Mouse (Mus musculus): ENCODE data around the gene Slc13a5.

The Slc13a5 gene

GRCm38 (mm10) chr11:72265483-72265882, 1.5 kb downstream of the Slc13a5 start:
- DNase-seq, result peak; percentile 4 to 7

DNA sequence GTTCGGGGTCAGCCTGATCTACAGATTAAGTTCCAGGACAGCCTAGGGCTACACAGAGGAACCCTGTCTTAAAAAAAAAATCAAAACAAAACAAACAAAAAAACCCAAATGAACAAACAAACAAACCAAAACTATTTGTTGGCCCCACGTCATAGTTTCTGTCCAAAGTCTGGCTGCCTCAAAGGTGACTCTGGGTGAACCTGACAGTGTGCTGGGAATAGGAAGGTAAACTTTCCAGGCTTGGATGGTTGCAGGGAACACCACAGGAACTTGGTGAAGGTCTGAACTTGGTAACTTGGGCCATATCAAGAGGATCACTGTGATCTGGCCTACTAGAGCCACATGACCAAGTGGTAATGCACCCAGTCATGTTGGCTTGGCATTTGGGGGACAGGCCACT, 10.6 kb downstream of the Slc13a5 start:
- DNase-seq, result no peak

DNA sequence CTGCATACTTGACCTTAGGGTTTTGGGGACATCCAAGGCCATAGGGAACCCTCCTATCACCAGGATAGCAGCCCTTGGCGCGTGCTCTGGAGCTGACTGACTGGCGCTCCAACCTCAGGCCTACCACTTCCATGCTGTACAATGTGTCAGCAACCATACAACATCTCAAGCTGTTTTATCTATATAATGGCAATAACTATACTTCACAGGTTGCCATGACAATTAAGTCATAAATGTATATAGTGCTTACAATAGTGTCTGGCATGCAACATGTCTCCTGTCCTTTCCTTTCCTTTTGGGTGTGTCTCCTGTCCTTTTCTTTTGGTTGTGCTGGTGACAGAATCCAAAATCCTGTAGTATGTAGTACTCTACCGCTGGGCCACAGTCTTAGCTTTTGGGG, 11.4 kb downstream of the Slc13a5 start:
- DNase-seq, result no peak

DNA sequence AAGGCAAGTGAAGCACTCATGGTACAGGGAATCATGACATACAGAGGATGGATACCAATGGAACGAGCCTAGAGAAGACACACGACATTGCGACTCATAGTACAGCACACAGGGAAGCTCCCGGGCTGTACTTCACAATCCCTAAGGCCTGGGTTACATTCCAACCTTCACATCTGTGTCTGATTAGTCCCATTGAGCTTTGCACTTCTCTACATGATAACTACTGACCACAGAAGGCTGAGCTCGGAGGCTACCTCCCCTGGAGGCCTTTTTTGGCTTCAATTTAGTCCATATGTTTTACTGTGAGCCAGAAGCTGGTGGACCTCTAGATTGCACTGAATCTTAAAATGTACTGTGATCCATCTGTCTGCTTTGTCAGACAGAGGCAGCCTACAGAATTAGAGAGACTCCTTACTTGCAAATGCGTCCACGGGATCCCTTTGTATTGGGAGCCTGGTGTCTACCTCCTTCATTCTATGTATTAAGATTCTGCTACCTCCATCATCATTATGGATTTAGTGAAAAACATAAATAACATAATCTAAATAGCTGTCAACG, 21.7 kb downstream of the Slc13a5 start:
- no peak for DNase-seq

GRCm38 (mm10) chr11:72240062-72240860, 26.8 kb downstream of the Slc13a5 start:
- no peak for DNase-seq

- DNase-seq, result peak; percentile 6 to 12
Measured at GRCm38 (mm10) chr11:72234013-72234412, 33.0 kb downstream of the Slc13a5 start.

DNA sequence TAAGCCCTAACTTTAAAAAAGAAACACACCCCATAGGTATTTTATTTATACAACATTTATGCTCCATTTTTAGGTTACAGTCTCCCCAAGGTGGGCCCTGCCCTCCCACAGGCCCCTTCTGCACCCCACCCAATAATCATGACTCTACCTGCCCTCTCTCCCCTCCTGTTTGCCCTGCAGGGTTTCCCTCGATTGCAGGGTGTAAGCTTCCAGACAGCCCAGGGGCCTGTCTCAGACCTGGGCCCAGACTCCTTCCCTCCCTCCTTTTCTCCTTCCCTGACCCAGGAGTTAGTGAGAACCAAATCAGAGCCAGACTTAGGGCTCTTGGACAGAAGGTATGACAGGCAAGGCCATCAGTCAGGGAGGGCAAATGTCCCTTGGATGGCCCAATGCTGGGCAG, 34.0 kb downstream of the Slc13a5 start:
- DNase-seq, result no peak

DNA sequence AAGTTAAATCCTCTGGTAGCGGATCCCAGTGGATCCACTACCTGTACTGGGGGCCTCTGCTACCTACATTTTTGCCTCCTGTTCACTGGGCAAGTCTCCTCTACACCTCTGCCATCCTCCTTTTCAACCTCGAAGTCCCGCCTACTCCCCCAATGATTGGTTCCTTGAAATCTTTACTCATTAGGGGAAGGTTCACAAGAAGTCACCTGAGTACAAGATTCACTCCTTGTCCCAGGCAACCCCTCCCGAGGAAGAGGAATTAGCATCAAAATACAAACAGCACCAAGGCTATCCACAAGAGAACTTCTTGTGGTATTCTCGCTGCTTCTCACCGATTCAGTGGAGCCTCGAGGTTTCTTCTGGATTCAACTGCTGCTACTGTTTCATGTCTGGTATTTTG, 35.0 kb downstream of the Slc13a5 start:
- DNase-seq, result no peak

- no peak for DNase-seq
Measured at GRCm38 (mm10) chr11:72228513-72228912, 38.5 kb downstream of the Slc13a5 start.

DNA sequence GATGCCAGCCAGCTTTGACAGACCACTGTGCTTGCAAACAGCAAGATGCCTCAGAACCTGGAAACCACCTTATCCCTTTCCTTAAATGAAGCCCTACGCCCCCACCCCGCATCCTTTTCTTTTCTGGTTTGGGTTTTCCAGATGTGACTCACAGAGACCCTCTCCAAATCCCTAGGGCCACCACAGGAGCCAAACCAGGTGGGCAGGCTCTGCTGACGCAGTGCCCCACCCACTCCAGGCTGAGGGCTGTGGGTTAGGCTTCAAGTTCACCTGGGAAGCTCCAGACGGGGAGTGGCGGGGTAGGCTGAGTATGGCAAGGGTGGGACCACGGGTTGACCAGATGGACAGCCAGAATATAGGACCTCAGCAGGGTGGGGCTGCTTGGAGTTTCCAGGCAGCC, 40.1 kb downstream of the Slc13a5 start:
- DNase-seq, result no peak

DNA sequence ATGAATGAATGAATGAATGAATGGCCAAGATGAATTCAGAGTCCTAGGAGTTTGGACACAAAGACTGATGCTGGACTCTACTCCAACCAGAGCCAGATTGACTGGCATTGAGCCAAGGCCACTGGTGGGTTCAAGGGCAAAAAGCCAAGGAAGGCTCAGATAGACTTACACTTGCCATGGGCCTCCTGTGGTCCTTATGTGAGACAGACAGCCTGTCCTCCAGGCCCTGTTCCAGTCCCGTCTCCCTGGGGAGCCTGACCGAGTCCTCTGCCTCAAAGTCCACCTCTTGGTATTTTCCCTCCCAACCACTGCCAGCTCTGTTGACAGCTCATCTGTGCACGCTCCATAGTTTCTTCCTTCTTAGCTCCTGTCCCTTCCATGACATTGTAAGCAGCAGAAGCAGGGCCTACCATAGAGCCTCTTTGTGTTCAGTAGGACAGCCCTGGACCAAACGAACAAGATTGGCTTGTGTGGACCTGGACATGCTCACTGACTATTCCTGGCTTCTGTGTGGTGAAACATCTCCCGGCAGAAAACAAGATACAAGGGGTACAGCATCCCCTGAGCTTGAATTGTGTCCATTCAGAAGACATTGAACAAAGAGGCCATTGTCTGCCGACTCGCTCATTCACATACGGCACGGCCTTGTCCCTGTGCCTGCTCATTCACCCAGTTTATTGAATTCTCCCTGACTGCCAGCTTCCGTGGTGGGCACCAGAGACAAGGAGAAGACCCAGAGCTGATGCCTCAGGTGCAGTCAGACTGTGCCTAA, 40.8 kb downstream of the Slc13a5 start:
- DNase-seq, result peak; percentile 58 to 61

GRCm38 (mm10) chr11:72224865-72225264, 42.2 kb downstream of the Slc13a5 start:
- DNase-seq, result peak; percentile 81 to 85

- no peak for DNase-seq
Measured at GRCm38 (mm10) chr11:72223414-72223813, 43.6 kb downstream of the Slc13a5 start.

DNA sequence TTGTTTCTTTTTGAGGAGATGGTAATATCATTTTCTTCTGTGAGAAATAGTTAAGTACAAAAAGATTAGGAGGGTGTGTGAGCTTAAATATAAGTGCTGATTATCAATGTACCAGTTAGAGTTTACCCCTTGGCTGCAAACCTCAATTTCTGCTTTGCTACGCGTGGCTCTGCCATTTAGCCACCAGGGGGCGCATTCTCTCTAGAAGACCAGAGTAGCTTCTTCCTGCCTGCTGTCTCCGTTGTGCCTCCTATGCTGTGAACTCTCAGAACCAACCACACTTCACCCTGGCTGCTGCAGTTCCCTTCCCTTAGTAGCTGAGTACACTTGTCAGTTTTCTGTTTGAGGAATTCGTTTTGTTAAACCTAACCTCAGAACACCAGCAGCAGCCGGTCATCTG, 45.7 kb downstream of the Slc13a5 start:
- peak; percentile 61 to 62 for DNase-seq

DNA sequence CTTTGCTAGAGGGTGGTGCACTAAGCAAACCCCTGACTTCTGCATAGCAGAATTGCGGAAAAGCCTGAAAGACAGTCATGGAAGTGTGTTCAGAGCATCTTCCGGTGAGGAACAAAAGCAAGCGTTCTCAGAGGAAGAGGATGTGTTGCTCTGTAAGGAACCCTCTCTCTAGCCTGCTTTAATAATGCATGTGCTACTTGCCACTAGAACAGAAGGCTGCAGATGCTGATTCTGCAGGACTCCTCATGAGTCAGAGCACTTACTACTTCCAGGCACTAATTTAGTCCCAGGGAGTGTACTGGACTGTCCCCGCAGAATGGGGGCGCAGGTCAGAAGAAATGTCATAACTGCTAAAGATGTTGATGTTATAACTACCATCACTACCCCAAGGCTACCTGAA, 49.9 kb downstream of the Slc13a5 start:
- no peak for DNase-seq

DNA sequence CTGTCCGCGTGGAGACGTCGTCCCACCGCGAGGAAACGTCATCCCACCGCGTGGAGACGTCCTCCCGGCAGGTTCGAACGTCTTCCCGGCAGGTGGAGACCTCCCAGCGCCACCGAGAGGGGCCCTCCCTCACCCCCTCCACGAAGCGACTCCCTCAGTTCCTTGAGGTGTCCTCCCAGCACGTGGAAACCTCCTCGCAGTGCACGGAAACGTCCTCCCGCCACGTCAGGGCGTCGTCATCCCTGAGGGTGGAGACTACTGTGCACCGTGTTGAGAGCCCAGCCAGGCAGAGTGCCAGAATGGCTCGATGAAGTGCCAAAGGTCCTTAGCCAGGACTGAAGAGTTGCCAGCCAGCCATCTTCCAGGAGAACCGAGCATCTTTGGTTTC, 51.6 kb downstream of the Slc13a5 start, which contains the start of gene Med31:
Med31 (minus strand) TSS at position 183 of the 388 bp plus-strand sequence.
- peak; percentile 84 to 86 for DNase-seq

GRCm38 (mm10) chr11:72214591-72215409, 52.2 kb downstream of the Slc13a5 start:
- DNase-seq, result peak; percentile 92 to 94

- no peak for DNase-seq
Measured at GRCm38 (mm10) chr11:72207834-72208377, 59.1 kb downstream of the Slc13a5 start.

DNA sequence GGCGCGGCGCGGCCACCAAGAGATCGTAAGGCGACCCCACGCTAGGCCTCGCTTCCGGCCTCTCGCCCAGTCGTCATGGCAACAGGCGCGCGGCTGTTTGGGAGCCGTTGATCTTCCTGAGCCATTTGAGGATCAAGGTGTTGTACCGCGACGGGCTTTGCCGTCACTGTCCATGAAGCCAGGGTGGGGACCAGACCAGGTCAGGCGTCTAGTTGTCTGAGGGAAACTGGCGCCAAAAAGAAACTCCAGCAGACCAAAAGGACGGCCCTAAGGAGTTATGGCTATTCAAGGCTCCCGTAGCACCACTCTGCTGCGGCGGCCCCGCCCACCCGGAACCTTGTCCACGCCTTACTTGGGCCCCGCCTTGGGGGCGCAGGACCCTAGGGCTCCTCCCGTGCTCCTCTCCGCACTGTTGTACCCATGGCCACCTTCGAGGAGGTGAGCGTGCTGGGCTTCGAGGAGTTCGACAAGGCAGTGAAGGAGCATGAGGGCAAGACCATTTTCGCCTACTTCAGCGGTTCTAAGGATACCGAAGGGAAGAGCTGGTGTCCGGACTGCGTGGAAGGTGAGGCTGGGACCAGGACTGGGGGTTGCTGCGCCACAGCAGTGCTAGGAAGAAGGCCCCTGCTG, 59.7 kb downstream of the Slc13a5 start, which contains the start of the genes 4933427D14Rik and Txndc17:
4933427D14Rik (minus strand) TSS at position 256 of the 630 bp plus-strand sequence.
Txndc17 (plus strand) TSS at position 344 of the 630 bp plus-strand sequence.
- peak; percentile 89 to 91 for DNase-seq

DNA sequence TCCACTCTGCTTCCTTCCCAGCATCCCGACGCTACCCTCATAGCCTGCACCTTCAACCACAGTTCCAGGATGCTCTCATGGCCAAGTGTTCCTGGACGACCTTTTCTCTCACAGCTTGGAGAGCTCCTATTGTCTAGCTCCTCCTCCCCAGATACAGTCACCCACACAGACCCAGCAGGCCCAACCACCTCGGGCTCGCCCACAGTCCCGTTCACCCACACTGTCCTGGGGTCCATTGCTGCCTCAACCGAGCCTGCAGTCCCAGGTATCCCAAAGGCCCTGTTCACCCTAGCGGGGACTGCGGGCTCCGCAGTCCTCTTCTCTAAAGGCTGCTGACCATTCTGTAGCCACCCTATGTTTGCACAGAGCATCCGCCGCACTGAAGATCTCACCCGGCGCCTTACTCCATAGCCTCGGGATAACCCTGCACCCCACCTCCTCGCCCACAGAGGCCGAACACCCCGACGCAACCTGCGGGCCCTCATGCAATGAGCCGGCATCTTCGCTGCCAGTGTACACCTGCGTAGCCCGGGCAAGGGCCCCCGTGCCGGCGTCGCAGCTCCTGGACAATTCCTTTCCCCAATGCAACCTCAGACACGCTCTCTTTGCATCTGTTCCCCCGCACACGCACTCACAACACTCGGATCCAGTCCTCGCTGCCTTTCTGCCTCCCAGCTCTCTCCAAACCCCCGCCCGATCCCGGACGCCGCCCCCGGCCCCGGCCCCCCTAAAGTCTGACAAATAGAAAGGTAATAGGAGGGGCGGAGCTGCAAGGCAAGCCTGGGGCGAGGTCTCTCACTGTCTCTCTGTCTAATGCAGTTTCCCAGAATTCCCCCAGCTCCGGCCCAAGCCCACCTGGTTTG, 60.5 kb downstream of the Slc13a5 start, which contains the start of gene Gm43951:
Gm43951 (minus strand) TSS at position 500 of the 863 bp plus-strand sequence.
- peak; percentile 34 to 44 for DNase-seq

- DNase-seq, result peak in 1 of 2 experiments; percentile 9
Measured at GRCm38 (mm10) chr11:72205256-72205655, 61.8 kb downstream of the Slc13a5 start.

Data from cerebellum, postnatal 36 days (tissue).